Mouse (Mus musculus) liver, adult 2 months (tissue): ENCODE measurements at regions not wholly inside any gene's neighbourhood (a gene's known extent, or its start where the extent isn't known, plus 50 kb on each side); places are given as distances from the start of the nearest gene placed in this dataset.

Experiments
- DNase-seq: peaks from one replicate; pipeline ENCODE4 v3.0.0-alpha.2; 2011; ENCODE audit warnings: low read depth, low spot score; ENCODE audit errors: extremely low read depth
- H3K27ac ChIP-seq: fragments of 200-500 bp; replicated peaks from 2 replicates; pipeline ENCODE4 v1.5.1; 2012; ENCODE audit warnings: low read depth, mild to moderate bottlenecking, control low read depth, inconsistent platforms, low read length; ENCODE audit not compliant: insufficient read depth
- H3K27me3 ChIP-seq: fragments of 200-500 bp; 2 replicates; pipeline ENCODE4 v1.6.1; 2012; ENCODE audit warnings: mild to moderate bottlenecking, moderate library complexity, low read length, inconsistent platforms; ENCODE audit not compliant: control insufficient read depth, insufficient read depth
- H3K36me3 ChIP-seq: fragments of 200-500 bp; 2 replicates; pipeline ENCODE4 v1.6.1; 2012; ENCODE audit warnings: low read length, inconsistent platforms; ENCODE audit not compliant: control insufficient read depth, insufficient read depth
- H3K4me1 ChIP-seq: fragments of 200-500 bp; 2 replicates; pipeline ENCODE4 v1.6.1; 2011; ENCODE audit warnings: low read length; ENCODE audit not compliant: control insufficient read depth, insufficient read depth
- H3K4me3 ChIP-seq: fragments of 200-500 bp; 2 replicates; pipeline ENCODE4 v1.5.1; 2011; ENCODE audit warnings: low read depth, mild to moderate bottlenecking, control low read depth, low read length, moderate library complexity; ENCODE audit not compliant: insufficient read depth
- H3K79me2 ChIP-seq: fragments of 200-500 bp; 2 replicates; pipeline ENCODE4 v1.6.1; 2012; ENCODE audit warnings: inconsistent platforms, mild to moderate bottlenecking, low read length, moderate library complexity; ENCODE audit not compliant: control insufficient read depth, insufficient read depth
- H3K9ac ChIP-seq: fragments of 200-500 bp; 2 replicates; pipeline ENCODE4 v1.6.1; 2012; ENCODE audit warnings: low read depth, mild to moderate bottlenecking, control low read depth, inconsistent platforms, low read length
- CTCF ChIP-seq: fragments of 200-500 bp; IDR thresholded peaks from 2 replicates; pipeline ENCODE4 v1.5.1; 2011; ENCODE audit warnings: low read depth, low read length, control low read depth
- POLR2A ChIP-seq: fragments of 200-500 bp; IDR thresholded peaks from 2 replicates; pipeline ENCODE4 v1.6.1; 2011; ENCODE audit warnings: low read length, control low read depth; ENCODE audit not compliant: insufficient read depth; ENCODE audit errors: extremely low read depth
- WGBS: fragments of 180-500 bp; shearing (Covaris S2); methylation state at CpG from one replicate; pipeline ENCODE4 v1.1.7; 2018; 5-methylcytosine and 5-hydroxymethylcytosine counted together

DNA sequence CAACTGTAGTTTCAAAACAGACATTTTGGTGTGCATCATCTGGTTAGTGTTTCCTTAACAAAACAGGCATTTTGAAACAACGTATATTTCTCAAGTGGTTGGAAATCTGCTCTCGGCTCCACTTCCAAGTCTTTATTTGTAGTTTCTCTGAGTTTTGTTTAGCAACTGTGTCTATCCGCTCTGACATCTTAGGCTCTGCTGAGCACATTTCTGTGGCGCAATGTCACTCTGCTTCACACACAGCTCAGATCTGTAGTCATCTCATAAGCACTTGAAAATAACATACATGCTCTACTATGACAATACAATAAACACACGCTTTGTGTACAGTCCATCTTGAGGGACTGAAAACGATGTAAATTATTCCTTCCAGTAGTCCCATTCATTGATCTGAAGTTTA, 135.9 kb downstream of the Wdr11 start:
- Histone ChIP-seq H3K9ac (no peak overlapping the region), H3K27me3 (no peaks in the 10 kb centered on the region), H3K36me3 (no peaks in the 10 kb centered on the region), H3K27ac (no peak overlapping the region), H3K4me3 (no peak overlapping the region), H3K79me2 (no peaks in the 10 kb centered on the region), H3K4me1 (no peaks in the 10 kb centered on the region)
- TF ChIP-seq POLR2A (no peak), CTCF (no peak)
- 84% methylated on average over 6 of the region's 6 CpGs for WGBS
- DNase-seq: no peak

DNA sequence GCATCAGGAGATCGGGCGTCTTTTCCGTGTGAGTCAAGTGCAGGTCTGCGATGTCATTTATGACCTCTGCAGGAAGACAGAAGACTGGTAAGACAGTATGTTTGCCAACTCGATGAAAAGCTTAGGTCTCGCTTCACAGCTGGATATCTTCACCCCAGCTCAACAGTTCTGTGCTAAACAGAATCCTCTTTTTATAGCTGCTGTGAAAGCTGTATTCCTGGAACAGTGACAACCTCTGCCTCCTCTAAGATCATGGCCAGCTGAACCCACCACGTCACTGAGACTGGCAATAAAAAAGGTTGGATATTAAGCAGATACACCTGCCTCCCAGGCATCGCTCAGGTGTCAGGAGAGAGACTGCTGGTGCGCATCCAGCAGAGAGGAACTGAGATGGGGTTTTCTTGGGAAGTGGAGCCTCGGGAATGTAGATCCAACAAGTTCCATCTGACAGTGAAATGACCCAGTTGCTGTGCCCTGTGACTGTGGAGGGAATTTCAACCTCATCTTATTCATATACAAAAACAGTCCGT, 138.1 kb downstream of the Wdr11 start:
- no peak overlapping the region for H3K9ac ChIP-seq
- TF ChIP-seq POLR2A: no peak
- TF ChIP-seq CTCF: no peak
- H3K4me3 ChIP-seq: no peak overlapping the region
- H3K27me3 ChIP-seq: no peaks in the 10 kb centered on the region
- 80% methylated on average over 11 of the region's 11 CpGs for WGBS
- H3K4me1 ChIP-seq: no peaks in the 10 kb centered on the region
- no peak for DNase-seq
- no peaks in the 10 kb centered on the region for H3K36me3 ChIP-seq
- H3K27ac ChIP-seq: no peak overlapping the region
- no peaks in the 10 kb centered on the region for H3K79me2 ChIP-seq

DNA sequence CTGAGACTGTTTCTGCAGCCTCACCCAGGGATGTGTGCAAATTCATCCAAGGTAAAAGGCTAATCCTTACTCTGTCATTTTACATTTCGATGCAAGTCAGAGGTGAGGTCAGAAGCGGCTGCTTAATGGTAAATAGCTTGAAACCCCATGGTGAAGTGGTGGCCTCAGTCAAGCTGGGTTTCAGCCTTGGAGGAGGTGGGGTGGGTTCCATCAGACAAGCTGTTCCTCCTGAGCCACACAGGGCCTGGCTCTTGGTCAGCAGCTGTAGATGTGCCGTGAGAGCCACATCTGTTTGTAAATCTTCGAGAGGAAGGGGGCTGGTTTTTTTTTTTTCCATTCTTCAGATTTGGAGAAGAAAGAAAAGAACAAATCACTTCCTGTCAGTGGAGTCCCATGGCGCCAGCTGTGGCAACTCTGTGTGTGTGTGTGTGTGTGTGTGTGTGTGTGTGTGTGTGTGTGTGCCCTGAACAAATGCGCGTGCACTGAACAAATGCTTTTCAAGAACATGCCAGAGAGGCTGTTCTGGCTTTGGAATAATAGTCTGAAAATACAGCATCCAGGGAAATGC, 139.2 kb downstream of the Wdr11 start:
- no peak for DNase-seq
- 62% methylated on average over 7 of the region's 7 CpGs for WGBS

DNA sequence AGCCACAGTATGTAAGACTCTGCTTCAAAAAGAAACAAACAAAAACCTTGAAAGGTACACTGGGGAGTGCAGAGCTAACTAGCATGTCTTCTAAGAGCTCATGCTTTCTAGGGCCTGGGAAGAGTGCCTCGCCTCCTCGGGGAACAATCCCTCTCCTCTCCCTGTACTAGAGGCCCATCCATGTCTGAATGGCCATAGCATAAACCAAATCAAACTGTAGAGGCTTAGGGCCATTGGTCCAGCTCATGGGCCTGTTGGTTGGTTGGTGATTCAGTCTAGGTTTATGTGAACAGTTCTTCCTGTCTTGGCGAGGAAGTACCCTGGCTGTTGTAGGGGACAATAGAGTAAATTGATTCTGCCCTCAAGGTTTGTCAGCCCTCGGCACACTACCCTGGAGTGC, 151.0 kb downstream of the Wdr11 start:
- Histone ChIP-seq H3K27ac (no peak overlapping the region), H3K4me1 (no peaks in the 10 kb centered on the region), H3K9ac (no peak overlapping the region), H3K27me3 (no peaks in the 10 kb centered on the region), H3K4me3 (no peak overlapping the region), H3K36me3 (no peaks in the 10 kb centered on the region), H3K79me2 (no peaks in the 10 kb centered on the region)
- DNase-seq: no peak
- TF ChIP-seq CTCF (no peak), POLR2A (no peak)
- 89% methylated on average over 4 of the region's 4 CpGs for WGBS

More for the DNA sequence above, 139.2 kb downstream of the Wdr11 start:
- Histone ChIP-seq H3K27me3 (no peaks in the 10 kb centered on the region), H3K9ac (no peak overlapping the region), H3K4me1 (no peaks in the 10 kb centered on the region), H3K27ac (no peak overlapping the region), H3K4me3 (no peak overlapping the region), H3K36me3 (no peaks in the 10 kb centered on the region), H3K79me2 (no peaks in the 10 kb centered on the region)
- TF ChIP-seq CTCF (no peak), POLR2A (no peak)

DNA sequence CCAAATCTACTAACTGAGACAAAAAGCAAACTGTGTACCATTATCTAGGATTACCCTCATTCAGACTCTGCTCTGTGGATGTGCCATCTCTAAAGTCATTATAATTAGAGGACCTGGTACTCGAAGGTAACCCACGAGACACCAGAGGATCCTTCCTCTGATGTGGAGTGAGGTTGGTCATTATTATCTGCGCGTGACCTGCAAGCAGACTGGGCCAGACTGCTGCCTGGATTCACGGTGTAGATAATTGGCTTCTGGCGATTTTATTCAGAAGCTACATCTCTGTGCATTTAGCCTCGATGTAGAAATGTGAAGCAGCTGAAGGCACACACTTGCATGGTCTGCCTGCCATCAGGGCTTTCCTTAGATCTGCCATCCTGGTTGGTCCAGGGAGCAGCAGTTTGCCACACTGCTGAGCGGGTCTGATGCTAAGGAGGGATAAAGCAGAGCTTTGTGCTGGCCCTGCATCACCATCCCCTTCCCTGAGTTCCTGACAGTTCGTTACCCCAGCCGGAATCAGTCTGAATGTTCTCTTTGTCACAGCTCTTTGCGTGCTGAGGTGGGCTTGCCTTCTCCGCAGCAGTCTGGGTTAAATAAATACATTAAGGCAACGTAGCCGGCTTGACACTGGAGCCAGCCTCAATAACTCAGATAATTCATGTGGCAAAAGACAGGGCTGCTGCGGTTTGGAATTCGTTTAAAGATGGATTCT, 152.4 kb downstream of the Wdr11 start:
- Histone ChIP-seq H3K9ac (no peak overlapping the region), H3K4me3 (no peak overlapping the region), H3K79me2 (no peaks in the 10 kb centered on the region), H3K27me3 (no peaks in the 10 kb centered on the region), H3K4me1 (no peaks in the 10 kb centered on the region), H3K36me3 (no peaks in the 10 kb centered on the region), H3K27ac (no peak overlapping the region)
- no peak for TF ChIP-seq POLR2A
- TF ChIP-seq CTCF: no peak
- 61% methylated on average over 16 of the region's 16 CpGs for WGBS
- DNase-seq: no peak

DNA sequence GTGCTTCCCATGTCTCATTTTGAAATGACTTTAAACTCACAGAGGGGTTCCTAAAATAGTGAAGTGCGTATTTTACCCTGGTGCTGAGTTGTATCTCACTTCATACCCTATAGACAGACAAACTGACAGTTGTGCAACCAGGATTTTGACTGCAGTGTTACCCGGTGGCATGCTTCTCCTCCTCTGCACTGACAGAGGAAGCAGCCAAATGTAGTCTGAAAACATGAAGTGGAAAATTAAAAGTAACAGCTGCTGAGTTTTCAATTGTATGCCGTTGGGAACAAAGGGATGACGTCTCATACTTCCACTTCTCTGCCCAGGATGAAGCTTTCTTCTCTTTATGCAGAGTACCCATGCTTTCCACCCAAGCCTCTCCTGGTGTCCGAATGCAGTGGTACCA, 155.0 kb downstream of the Wdr11 start:
- no peak for TF ChIP-seq POLR2A
- TF ChIP-seq CTCF: no peak

More for the DNA sequence above, 155.0 kb downstream of the Wdr11 start:
- no peak overlapping the region for H3K27ac ChIP-seq
- WGBS: 73% methylated on average over 5 of the region's 5 CpGs
- H3K27me3 ChIP-seq: no peaks in the 10 kb centered on the region
- H3K36me3 ChIP-seq: no peaks in the 10 kb centered on the region
- no peak overlapping the region for H3K9ac ChIP-seq
- H3K79me2 ChIP-seq: no peaks in the 10 kb centered on the region
- no peaks in the 10 kb centered on the region for H3K4me1 ChIP-seq
- H3K4me3 ChIP-seq: no peak overlapping the region
- no peak for DNase-seq
